Mouse (Mus musculus): ENCODE measurements around the gene Mettl16.

DNA sequence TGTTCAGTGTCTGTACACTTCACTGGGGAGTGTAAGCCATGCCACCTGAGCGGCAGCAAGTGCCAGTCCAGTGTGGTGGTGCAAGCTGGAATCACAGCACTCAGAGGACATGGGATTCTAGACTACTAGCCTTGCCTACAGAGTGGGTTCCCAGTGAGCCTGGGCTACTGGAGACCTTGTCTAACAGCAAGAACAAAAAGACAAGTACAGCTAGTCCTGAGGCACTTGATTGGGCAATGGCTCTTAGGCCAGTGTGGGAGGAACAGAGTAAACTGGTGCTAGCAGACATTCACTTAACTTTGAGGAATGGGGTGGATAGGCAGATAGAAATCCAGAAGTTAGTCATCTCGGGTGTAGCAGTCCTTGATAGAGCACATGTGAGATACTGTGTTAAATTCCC is 1.8 kb downstream of the Mettl16 start:
- no peak for TF ChIP-seq CTCF (IDR thresholded peaks at IDR 0.05; ENCODE audit: low read depth)
- TF ChIP-seq EP300 (IDR thresholded peaks at IDR 0.05; ENCODE audit: low read depth), result no peak
